Mouse (Mus musculus): ENCODE measurements around the gene Arhgef33. TPM values are rescaled to one million over a fixed set of nuclear protein-coding genes. Genes with fewer than 3 reads are reported as not detected.
A peak's percentile ranks its signal among the peaks of the same experiment; 100 is the strongest.
"Not testable (repeated sequence)": the region's sequence is repeated elsewhere in the genome, so short reads cannot be mapped to it uniquely, and the experiment has no call there.

The Arhgef33 gene
- not detected for total RNA-seq (2021)
- long read RNA-seq, experiment 1: 0 reads
- long read RNA-seq, experiment 2: 0 reads

DNA sequence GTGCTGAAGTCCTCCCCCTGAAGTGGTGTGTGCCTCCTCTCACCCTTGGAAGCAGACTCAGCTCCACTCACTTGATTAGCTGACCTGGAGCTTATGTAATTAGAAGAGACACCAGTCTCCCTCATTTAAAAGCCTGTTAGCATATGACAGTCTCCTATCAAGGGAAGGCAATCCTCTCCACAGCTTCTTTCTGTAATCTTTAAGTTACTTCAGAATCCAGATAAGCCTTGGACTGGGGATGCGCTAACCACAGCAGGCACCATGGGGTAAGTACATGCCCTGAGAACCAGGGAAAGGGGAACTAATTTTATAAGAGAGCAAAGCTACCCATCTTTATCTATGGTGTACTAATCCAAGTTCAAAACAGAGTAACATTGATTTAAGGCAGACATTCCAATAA, at the start of gene Arhgef33:
Arhgef33 (plus strand) TSS at position 157 of the 400 bp plus-strand sequence.
- DNase-seq (ENCODE audit: low spot score): no peak

DNA sequence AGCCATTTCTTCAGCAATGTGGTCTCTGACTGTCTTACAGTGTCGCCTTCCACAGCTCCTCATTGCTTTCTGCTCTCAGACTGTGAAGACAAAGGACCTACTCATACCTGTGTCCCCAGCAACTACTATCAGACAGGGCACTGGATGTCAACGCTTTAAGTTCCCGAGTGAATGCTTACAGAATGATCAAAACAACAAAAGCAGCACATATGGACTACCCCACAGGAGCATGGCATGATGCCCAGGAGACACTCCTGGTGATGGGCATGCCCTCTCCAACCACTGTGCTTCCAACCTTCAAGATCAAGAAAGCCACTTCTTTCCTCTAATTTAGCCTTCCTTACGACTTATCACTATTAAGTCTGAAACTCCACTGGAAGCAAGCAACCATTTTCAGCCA, 40.1 kb upstream of the Arhgef33 start:
- DNase-seq (ENCODE audit: low spot score): no peak

DNA sequence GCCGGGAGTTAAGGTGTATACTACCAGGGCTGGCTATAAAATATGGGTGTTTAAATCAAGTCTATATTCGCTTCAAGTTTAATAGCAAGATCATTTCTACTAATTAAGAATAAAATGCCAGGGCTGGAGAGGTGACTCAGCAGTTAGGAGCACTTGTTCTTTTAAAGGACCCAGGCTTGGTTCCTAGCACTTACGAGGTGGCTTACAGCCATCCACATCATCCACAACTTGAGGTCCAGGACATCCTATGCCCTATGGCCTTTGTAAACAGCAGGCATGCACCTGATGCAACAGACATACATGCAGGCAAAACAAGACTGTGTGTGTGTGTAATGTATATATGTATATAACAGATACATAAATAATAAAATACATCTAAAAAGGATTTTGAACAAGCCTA, 39.1 kb upstream of the Arhgef33 start:
- DNase-seq (ENCODE audit: low spot score): no peak

DNA sequence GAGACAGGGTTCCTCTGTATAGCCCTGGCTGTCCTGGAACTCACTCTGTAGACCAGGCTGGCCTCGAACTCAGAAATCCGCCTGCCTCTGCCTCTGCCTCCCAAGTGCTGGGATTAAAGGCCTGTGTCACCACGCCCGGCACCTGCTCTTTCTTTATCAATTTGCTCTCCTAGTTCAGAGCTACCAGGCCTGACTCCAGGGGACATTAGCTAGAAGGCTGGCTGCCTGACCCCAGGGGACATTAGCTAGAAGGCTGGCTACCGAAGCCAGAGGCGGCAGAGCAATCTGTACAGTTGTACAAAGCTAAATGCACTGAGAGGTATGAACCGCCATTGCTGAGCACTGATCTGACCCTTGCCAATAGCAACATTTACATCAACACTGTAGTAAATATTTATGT, 36.6 kb upstream of the Arhgef33 start:
- not testable (repeated sequence) for DNase-seq (ENCODE audit: low spot score)

DNA sequence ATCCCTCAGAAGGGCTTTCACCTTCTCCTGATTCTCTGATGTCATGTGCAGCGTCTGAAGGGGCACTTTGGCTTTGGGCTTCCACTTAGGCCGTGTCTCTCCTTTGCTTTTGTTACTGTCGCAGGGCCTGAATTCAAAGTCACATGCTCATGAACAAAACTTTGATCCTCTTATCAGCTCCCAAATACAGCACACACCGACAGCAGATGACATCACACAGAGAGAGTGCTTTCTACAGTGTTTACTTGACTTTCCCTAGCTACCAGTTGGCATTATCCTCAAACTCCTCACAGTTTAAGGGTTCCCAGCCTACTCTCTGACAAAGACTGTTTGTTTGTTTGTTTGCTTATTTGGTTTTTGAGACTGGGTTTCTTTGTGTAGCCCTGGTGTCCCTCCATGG, 29.0 kb upstream of the Arhgef33 start:
- DNase-seq (ENCODE audit: low spot score): no peak

DNA sequence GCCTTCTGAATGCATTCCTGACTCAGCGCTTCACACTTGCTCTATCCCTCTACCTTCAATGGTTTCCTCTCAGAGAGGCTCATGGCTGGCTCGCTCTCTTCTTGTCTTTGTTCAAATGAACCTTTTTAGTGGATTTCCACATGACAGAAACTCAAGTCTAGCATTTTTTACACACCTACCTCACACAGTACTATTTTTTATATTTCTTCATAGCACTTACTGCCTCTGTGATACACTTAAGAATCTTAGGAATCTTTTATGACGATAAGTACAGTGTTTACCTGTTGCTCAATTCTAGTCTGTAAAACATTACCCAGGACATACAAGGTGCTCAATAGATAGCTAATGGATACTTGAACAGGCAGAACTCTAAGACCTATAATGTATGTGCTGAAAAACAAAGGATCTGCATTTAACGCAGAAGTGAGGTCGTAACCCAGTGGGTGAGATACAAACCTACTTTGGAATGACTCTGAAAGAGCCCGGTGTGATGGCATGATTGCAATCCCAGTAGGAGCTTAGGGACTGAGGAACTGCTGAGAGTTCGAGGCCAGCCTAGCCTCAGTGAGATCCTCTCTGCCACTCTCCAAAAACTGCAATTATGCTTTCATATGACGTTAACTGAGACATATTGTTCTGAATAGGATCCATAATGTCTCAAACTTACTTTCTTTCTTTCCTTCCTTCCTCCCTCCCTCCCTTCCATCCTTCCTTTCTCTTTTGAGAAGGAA, 27.7 kb upstream of the Arhgef33 start:
- no peak for DNase-seq (ENCODE audit: low spot score)

DNA sequence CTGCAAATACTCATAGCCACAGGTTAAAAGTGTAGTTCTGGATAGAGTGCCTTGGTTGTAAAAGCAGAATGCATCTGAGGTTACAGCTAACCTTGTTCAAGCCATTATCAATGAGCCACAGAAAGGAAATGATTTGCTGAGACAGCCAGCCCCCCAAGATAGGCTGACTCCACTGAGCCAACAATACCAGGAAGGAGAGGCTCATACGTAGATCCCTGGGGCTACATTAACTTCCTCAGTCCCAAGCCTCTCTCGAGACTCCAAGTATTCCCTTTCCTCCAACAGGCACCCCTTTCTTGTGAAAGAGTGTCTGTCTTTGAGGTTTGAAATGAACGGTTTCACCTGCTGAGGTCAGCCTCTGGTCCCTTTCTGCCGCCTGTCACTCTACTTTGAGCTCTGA, 22.8 kb upstream of the Arhgef33 start:
- DNase-seq (ENCODE audit: low spot score): no peak

DNA sequence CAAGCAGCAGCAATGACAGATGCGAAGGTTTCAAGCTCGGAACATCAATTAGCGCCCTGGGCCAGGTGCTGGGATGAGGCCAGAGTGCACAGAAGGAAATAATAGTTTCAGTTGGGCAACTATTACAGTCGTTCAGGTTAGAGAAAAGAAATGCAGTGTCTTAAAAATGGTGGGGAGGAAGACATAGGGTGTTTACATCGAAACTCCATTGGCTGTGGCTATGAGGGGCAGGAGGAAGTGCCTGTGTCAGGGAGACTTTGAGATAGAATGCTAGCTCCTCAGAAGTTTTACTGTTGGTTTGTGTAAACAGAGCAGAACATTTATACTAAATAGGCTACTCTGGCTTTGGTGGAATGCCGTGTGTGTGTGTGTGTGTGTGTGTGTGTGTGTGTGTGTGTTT, 19.2 kb upstream of the Arhgef33 start:
- DNase-seq (ENCODE audit: low spot score): no peak

DNA sequence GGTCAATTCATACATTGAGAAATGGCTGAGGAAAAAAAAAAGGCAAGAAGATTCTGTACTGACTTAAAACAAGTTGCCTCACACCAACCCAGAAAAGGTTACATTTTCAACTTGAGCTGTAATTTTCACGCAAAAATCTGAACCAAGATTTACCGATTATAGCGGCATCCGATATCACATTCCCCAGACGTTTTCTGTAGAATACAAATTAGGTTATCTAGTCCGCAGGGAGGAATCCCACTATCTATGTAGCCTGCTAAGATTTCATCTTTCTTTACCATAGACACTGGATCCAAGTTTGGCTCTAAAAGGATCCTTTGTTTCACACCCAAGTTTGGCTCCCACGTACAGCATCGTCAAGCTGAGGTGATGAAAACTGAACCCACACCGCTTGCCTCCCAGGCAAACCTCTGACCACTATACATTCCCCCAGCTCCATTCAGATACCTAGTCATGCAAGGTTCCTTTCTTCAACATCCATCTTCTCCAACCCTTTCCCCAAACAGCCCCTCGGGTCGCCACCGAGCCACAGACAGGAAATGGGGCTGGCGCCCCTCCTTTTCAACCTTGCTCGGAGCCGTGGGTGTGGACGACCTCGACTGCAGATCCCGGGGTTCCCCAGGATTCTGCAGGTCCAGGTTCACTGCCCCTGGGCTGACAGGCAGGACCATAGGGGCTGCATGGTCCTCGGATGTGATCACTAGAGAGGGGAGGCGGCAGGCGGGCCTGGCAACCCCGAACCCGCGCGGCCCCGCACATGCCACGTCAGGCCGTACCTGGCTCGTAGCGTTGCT, 17.7 kb upstream of the Arhgef33 start:
- DNase-seq (ENCODE audit: low spot score): no peak

DNA sequence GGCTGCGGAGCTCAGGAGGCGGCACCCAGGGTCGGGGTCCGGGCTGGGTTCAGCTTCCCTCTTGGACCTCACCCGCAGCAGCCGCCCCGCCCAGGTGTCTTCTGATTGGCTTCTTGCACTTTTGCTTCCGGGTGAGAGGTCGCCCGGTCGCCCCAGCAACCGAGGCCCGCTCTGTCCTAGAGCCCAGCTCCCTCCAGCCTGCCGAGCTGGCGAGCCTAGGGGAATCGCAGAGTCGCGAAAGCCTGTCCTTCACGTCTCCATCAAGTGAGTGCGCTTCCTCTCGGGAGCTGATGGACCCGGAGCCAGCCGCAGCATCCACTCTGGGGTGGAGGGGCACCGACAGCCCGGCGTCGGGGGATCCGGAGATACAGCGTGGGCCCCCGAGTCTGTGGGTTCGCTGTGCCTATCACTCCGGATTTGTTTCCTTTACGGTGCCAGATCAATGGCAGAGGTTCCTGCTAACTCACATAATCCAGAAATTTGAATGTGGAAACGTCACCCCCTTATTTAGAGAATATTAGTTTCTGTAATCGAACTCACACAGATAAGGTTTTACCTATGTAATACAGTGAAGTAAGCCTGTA, 17.0 kb upstream of the Arhgef33 start, which contains the start of the genes Morn2 and Dhx57:
Morn2 (plus strand) TSS at position 130 of the 584 bp plus-strand sequence.
Dhx57 (minus strand) TSS at position 403 of the 584 bp plus-strand sequence.
- peak; percentile 97 for DNase-seq (ENCODE audit: low spot score)

DNA sequence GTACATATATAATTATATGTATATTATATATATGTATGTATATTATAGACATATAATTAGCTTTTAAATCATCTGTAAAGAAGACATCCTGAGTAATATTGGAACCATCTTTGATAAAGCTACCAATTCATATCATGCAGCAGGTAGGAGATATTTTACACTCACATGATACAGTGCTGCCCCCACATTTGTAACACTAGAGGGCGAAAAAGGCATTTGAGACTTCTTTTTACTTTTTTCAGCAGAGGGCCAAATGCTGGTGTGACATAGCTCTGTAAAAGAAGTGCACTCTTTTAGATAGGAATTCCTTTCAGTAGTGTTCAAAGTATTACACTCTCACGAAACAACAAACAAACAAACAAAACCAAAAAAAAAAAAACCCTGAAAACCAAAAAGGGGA, 16.1 kb upstream of the Arhgef33 start:
- DNase-seq (ENCODE audit: low spot score): peak; percentile 13

DNA sequence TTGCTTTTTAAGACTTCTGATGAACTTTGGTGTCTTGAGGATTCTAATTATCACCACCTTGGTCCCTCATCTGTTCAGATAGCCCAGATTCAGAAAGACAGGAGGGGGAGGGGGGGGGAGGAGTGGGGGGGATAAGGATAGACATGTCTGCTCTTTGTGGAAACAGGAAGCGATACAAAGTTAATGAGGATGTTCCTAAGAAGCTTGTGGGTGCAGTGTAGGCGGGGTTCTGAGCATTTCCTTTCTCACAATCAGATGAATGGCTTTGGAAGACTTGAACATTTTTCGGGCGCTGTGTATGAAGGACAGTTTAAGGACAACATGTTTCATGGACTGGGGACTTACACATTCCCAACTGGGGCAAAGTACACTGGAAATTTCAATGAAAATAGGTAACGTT, 11.9 kb upstream of the Arhgef33 start:
- DNase-seq (ENCODE audit: low spot score): no peak

DNA sequence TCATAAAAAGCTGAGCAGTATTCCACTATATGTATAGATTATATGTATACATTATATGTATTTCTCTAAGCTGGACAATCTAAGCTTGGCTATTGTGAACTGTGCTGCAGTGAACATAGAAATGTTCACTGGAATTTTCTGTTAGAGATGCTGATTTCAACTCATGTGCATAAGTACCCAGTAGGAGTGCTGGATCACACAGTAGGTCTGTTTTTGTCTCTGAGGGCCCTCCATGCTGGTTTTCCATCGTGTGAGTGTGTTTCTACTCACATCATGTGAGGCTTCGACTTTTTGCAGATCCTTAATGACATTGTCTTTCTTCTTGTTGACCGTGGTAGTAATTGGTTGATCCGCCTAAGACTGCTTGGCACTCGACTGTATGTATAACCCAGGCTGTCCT, 8.4 kb upstream of the Arhgef33 start:
- DNase-seq (ENCODE audit: low spot score): no peak

DNA sequence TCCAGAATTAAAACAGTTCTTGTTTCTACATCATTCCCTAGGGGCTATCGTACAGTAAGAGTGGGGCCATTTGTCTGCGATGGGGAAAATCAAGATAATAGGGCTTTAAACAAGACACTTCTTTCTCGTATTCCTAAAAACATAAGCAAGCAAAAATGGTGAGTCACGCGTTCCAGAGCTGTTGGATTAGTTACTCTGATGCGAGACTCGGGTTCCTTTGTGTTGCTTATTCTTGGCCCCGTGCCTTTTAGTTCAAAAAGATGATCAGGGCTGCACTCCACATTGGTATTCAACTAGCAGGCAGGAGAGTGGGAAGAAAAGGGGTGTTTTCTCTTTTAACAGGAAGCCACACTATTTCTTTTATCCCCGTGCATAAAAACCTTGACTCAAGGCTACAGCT, 4.6 kb downstream of the Arhgef33 start:
- DNase-seq (ENCODE audit: low spot score): no peak

DNA sequence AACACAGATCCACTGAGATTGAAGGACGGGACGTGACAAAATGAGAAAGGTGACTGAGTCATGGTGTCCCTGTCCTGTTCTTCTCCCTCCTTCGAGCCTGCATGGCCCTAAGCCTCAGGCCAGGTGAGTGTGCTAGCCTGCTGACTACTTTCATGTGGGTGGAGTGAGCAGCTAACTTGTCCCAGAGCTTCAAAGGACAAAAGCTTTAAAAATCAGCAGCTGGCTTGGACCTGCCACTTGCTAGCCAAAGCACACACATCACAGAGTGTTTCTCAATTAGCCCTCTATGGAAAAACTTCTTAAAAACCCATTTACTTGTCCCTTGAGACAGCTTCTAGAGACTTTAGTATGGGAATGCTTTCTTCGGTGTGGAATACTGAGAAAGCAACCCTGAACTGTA, 5.2 kb downstream of the Arhgef33 start:
- DNase-seq (ENCODE audit: low spot score): no peak

DNA sequence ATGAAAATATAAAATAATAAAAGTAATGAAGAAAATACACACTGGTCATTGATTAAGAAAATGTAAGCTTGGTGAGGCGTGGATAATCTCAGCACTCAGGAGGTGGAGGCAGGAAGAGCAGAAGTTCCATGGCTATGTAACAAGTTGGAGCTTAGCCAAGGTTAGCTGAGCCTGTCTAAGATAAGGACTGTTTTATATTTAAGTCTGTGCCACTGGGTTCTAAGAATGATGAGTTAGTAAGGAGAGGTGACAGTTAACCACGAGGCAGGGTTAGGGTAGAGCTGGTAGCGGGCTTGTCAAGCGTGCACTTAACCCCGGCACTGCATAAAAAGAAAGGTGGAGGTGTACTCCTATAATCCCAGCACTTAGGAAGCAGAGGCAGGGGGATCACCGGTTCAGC, 15.0 kb downstream of the Arhgef33 start:
- DNase-seq (ENCODE audit: low spot score): no peak

DNA sequence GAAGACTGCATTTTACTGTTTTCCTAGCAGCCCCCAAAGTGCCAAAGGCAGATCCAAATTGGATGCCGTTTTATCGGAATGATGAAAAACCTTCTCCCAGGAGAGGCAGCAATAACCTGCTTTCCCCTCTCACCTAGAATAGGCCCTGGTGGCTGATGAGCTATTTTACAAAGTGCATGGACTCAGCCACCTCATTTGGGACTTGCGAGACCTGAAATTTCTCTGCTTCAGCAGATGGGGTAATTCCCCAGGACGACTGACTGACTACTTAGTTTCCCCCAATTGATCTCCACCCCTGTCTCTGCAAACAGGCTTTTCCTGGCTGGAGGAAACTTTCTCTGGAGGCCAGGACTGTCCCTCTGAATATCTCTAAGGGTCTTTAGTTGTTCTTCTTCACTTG, 15.8 kb downstream of the Arhgef33 start:
- no peak for DNase-seq (ENCODE audit: low spot score)

DNA sequence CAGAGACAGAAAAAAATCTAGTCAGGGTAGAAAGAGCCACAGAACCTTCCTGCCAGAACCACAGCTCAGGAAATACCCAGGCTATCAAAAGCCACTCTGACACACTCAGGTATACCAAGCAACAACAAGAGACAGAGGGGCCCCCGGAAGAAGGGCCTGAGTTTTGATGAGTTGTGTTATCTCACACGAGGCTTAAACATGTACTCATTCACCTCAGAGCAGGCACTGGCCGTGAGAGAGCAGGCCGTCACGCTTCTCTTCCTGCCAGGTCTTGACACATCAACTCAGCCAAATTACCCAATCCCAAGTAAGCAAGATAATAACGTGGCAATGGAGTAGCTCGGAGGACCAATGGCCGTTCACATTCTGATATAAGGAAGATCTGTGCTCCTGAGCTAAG, 16.5 kb downstream of the Arhgef33 start:
- DNase-seq (ENCODE audit: low spot score): no peak

DNA sequence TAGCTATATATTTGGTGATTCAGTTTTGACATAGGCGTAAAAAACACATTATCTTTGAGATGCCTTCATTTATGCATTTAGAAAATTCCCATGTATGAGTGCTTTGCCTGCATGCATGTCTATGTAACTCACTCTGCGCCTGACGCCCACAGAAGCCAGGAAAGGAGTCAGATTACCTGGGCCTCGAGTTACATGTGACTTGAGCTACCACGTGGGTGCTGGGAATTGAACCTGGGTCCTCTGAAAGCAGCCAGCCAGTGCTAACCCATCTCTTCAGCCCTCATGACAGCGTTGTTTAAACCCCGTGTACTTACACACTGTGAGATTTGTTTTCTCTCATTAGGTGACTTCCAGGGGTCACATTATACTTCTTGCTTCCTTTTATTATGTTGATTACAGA, 17.3 kb downstream of the Arhgef33 start:
- DNase-seq (ENCODE audit: low spot score): no peak

DNA sequence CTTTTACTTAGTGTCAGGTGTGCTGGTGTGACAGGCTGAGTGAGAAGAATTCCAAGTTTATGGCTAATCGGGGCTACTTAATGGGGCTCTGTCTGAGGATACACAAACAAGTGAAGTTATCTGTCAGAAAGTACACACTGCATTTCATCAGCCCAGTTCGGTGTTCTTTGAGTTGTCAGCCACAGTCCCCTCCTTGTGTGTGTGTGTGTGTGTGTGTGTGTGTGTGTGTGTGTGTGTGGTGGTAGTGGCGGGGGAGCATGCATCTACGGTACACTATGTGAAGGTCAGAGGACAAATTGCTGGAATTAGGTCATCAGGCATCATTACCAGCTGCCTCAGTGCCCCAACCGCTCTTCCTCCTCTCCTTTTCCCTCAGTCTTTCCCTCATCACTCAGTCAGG, 18.2 kb downstream of the Arhgef33 start:
- DNase-seq (ENCODE audit: low spot score): no peak

DNA sequence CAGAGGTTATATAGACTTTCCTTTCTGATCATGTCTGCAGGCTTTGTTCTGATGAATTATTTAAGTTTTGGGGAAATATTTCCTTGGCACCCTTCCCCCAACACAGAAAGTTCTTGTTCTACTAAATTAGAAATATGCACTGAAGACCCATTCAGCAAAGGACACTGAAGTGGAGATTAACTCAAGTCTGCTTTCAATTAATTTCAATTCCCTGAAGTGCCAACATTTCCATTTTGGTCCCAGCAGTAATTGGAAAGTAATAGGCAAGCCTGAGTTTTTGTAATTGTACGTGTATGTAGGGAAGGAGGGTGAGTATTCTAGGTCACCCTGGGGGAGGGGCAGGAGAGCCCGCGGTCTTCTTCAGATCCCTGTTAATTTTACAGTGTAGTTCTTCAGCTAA, 19.2 kb downstream of the Arhgef33 start:
- DNase-seq (ENCODE audit: low spot score): no peak

DNA sequence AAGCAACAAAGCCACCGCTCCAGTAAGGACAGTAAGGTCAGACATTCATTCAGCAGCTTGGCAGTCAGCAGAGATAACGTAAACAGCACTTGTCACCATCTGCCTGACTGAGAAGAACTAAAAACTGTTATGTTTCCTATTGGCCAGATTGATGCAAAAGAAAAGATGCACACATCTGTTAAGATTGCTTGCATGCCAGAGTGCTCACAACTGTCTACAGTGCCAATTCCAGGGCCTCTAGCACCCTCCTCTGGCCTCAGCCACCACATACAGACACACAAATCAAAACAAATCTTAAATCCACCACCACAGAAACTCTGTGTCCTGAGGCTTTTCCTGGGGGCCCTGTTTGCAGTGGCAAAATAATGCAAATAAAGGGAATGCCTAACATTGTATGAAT, 25.2 kb downstream of the Arhgef33 start:
- DNase-seq (ENCODE audit: low spot score): no peak

DNA sequence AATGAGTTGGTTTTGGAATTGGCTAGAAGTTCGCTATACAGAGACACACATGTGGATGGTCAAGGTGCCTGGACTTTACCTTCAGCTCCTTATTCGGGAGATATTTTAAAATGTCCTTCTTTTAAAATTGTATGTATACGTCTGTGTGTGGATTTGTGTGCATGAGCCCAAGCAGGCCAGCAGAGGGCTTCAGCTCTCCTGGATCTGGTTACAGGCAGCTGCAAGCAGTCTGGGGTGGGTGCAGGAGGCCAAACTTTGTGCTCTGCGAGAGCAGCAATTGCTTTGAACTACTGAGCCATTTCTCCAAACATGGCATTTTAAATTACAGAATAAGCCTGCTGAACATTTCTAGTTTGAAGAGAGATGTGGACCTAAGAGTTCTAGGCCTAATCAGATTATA, 38.1 kb downstream of the Arhgef33 start:
- DNase-seq (ENCODE audit: low spot score): no peak
